Mouse (Mus musculus) right cerebral cortex, postnatal 10 days (tissue): ENCODE data around the gene Armt1.

Experiments used
- DNase-seq, 2 experiments: peaks; one replicate each; pipeline ENCODE4 v3.0.0; 2021; ENCODE audit warnings: low spot score in 2 of 2

Armt1 gene

DNA sequence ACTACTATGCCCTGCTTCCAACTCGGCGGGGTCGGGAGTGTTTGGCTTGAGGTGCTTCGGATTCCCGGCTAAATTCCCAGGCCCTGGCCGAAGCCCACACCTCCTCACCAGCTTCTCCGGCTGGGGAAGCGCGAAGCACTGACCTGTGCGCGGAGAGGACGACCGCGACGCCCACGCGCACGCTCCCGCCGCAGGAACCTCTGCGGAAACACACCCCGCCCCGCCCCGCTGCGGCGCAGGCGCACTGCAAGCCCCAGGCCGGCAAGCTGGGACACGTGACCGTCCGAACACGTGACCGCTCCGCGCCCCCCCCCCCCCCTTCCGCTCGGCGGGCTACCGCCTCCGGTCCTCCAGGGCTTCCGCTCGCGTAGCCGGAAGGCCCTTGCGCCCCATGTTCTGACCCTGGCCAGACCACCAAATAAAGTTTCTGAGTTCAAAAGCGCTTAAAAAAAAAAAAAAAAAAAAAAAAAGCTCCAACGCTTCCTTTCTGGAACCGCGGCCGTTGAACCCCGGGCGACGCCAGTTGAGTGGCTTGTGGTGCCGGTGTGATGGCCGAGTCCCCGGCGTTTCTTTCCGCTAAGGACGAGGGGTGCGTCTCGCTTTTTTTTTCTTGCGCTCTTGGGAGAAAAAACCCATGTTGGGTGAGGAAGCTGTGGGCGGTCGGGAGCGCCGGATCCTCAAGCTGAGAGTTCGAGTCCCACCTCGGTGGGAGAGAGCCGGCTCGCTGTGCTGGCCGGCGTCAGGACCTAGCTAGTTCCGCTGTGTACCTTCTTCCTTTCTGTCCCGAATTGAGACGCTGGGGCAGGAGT is at the start of gene Armt1, which contains the start of gene Rmnd1:
Armt1 (plus strand) TSS at position 345 of the 809 bp plus-strand sequence.
Rmnd1 (minus strand) TSS at position 266 of the 809 bp plus-strand sequence.
- DNase-seq, result peak; percentile 96 to 97

DNA sequence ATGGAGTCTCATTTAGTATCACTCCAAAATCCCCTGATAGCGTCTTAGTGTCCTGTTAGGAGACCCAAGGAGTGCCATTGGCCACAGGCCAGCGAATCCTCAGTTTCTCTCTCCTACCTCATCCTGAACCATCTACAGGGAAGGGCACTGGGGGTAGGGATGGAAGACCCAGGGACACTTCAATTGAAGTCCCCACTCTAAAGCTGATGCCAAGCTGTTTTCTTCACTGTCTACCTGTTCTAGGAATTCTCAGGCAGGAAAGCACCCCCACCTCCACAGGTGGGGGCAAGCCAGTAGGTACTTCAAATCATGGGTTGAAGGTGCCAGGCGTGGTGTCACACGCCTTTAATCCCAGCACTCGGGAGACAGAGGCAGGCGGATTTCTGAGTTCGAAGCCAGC is 48.0 kb upstream of the Armt1 start:
- DNase-seq, result peak in 1 of 2 experiments; percentile 35

DNA sequence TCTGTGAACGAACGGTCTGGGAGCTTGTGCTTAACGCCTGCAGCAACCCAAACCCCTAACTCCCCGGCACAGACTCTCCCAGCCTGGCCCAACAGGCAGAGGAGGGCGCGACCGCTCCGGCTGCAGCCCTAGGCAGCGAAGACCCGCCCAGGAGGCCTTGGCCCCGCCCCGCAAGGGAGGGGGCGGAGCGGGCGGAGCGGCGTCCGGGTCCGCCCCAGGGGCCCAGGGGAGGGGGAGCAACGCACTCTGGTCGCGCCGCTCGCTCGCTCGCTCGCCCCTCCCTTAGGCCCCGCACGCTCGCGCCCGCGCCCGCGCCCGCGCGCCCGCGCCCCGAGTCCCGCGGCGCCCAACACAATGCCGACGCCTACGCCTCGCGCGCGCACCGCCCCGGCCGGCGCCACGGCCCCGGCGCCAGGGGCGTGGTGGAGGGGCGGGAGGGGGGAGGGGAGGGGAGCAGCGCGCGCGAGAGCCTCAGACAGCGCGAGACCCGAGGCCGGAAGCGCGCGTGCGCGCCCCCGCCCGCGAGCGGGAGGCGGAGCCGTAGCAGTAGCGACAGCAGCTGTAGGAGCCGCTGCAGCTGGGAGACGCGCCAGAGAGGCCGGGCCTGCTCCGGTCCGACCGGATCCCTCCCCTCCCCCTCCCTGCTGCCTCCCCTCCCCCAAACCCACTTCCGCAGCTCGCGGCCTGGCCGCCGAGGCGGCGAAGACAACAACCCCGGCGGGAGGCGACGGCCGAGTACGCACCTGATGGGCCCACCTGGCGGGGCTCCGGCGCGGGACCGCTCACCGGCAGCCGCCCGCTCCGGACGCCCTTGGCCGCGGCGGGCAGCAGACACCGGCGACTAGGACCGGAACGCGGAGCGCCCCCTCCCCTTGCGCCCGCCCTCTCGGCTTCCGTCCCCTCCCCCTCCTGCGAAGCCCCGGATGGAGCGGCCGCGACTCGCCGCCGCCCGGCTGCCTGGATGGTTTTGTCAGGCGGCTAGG is 45.4 kb upstream of the Armt1 start:
- peak; percentile 97 for DNase-seq

DNA sequence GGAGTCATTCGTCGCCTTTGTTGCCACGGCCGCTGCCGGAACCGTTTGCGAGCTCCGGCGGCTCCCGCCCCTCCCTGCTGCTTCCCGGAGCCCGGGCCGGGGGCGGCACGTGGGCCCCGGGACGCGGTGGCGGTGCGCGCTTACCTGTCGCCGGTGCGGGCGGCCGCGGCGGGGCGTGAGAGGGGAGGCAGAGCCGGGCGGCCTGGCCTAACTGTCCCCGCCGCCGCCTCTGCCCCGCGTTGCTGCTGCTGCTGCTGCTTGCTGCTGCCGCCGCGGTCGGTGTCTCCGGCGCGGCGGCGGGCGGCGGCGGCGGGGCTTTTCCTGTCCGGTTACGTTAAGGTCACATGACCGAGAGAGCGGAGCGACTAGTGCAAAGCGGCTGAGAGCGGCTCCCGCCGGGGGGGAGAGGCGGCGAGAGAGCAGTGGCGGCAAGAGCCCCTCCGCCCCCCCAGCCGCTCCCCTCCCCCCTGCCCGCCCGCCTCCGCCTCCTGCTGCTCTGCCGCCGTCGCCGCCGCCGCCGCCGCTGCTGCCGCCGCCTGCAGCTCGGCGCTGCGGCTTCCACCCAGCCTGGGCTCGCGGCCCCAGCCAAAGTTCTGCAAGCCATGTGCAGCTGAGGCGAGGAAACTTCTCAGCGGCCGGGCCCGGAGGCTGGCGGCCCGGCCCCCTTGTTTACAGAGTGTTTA is 44.4 kb upstream of the Armt1 start, which contains the start of gene Zbtb2:
Zbtb2 (minus strand) TSS at position 408 of the 683 bp plus-strand sequence.
- DNase-seq, result peak; percentile 81 to 82

DNA sequence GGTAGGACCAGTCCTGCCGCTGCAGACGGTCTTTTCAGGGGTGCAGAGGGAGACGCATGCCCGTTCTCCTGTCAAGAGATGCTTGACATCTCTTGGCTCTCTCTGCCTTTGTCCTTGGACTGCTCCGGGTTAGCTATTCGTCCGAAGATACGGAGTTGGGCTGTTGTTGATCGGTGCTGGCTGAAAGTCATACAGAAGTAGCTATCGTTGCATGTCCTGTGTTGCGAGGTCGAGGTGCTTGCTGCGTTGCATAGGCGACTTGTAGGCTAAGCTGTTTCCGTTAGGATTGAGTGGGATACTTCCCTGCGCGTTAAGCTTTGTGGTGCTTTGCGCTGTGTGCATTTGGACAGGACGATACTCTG is 43.9 kb upstream of the Armt1 start:
- peak in 1 of 2 experiments; percentile 71 for DNase-seq

DNA sequence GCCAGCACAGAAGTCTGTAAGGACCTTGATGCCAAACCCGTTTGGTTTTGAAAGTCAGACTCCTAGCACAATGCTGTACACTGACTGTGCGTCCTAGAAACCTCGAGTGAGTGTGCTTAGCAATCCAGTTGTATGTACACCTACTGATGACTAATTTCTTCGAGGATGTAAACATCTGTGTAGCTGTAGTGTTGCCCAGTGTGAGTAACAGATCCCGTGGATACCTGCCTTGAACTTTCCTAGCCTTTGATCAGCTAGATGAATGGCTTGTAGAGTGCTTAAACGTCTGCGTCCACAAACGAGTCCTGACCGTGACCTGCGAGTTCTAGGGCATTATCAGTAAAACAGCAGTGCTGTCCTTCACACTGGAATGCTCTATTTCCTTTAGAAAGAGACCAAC is 43.2 kb upstream of the Armt1 start:
- DNase-seq, result peak in 1 of 2 experiments; percentile 31

DNA sequence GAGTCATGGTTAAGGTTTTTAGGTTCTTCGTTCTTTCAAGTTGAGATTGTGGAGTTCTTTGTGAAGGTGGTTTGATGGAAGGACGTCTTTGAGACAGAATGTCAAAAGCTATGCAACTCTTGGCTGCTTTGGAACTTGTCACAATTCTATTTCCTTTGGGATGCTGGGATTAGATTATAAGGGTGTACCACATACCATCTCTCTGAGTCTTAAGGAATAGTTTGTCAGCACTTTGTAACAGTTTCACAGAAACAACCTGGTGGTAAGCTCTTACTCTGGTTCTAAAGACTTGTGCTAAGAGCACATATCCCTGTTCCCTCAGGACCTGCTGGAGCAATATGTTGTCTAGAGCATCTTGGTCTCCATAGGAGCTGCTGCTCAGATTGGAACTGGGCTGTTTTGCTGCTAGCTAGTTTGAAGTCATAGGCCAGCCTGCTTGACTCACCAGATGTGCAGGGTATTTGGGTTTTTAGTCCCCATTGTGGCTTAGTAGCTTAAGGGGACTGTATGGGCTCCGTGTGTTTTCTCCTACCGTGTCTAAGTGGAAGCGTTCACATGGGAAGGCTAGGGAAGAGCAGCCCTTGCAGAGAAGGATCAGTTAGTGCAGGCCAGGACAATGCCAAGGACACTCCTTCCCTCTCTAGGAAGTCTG is 42.7 kb upstream of the Armt1 start:
- peak in 1 of 2 experiments; percentile 21 for DNase-seq

DNA sequence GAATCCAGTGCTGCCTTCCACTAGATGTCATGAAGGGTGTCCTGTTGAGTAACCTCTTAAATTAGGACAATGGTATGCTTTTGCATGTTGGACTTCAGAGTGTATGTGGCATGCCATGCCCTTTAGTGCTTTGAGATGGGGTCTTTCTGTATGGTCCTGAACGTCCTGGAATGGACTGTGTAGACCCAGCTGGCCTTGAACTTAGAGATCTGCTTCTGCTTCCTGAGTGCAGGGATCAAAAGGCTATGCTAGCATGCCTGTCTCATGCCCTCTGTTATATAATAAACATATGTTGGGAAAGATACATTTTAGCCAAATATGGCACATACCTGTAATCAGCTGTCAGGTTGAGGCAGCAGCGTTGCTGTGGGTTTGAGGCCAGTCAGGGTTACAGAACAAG is 41.7 kb upstream of the Armt1 start:
- DNase-seq, result no peak

DNA sequence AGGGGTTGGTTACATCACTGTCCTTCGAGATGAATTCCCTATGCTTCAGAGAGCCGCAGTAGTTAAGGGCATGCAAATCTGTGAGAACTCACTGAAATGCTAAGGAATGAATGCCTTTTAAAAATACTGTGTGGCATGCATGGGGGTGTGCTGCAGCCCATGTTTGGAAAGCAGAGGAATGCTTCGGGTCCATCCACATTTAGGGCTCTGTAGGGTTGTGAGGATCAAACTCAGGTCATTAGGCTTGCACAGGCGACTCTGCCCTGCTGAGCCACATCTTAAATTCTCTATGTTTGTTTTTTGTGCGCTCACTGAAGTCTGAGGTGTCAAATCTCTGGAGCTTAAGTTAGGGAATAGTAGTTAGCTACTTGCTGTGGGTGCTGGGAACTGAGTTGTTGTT is 41.2 kb upstream of the Armt1 start:
- no peak for DNase-seq

DNA sequence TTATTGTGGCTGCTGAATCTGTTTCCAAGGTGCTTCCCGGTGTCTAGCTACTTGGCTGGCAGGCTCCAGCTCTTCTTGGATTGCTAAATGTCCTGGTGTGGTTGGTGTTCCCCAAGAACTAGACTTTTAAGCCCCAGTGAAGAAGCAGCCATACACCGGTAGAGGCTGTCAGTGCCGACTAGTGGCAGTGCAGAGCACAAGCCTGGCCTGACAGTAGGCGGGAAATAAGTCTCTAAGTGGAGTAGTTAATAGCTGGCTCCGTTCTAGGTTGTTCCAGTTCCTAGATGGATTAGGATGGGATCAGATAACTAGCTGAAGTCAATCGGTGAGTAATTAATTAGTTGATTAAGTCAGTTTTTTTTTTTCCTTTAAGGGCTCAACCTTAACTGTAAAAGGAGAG is 40.4 kb upstream of the Armt1 start:
- peak in 1 of 2 experiments; percentile 52 for DNase-seq

DNA sequence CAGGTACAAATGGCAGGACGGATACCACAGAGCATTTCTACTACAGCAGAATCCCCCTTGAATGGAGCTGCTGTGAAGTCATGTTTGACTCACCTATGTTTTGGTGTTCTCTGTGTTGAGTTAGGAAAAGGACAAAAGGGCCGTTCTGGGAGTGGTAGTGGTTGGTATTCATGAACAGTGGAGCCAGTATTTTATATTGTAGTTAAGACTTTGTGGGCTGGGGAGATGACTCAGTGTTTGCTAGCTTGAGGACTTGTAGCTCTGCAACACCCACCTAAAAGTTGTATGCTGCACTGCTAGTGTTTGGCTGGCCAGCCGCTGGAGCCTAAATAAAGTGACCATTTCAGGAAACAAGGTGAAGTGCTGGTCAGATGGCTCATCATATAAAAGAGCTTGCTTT is 36.9 kb upstream of the Armt1 start:
- DNase-seq, result no peak

DNA sequence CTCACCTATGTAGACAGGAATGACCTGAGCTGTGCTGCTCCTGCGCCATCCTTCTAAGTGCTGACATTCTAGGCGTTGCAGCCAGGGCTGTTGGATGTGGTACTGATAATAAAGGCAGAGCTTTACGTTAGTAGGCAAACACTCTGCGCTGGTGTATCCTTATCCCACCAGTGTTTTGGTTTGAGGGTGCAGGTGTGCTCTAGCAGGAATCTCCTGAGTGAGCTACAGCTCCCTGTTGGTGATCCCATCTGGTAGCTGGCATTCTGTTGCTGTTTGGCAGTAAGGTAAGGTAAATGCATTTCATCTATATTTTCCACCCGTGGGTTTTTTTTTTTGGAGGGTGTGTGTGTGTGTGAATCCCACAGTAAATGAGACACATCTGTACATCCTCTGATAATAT is 34.2 kb upstream of the Armt1 start:
- no peak for DNase-seq

DNA sequence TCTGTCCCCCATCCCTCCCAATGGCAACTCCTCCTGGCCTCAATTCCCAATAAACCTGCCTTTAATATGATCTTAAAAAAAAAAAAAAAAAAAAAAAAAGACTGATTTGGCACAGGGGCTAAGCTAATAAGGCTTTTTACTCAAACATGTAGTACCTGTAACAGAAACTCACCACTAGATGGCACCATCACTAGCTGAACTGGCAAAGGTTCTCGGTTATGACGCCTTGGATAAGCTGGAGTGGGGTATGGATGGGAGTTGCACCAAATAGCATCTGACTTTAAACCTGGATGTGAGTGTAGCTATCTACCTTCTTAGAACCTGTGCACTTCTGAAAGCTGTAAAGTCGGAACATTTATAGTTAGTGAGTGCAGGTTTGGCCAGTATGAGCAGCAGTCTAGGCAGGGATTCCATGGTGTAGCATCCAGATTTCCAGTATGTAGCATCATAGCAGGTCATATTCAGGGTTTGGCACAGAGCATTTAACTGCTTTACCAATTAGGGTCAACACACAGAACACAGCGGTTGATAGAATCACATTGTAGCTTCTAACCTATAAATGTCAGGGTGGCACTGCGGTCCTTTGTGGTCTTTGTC is 27.3 kb upstream of the Armt1 start:
- DNase-seq, result peak; percentile 62 to 65

DNA sequence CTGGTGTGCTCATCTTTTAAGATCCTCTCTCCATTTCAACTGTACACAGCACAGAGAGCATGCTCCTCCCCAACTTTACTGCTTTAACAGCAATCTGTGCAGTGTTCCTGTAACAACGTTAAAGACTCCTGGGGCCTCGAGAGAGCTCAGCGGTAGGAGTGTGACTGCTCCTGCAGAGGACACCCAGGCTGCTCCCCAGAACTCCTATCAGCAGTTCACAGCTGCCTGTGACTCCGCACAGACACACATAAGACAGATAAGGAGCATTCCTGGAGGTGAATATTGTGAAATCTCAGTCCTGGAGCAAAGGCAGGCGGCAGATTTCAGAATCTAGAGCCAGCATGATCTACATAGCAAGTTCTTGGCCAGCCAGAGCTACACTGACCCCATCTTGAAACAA is 26.8 kb upstream of the Armt1 start:
- no peak for DNase-seq

DNA sequence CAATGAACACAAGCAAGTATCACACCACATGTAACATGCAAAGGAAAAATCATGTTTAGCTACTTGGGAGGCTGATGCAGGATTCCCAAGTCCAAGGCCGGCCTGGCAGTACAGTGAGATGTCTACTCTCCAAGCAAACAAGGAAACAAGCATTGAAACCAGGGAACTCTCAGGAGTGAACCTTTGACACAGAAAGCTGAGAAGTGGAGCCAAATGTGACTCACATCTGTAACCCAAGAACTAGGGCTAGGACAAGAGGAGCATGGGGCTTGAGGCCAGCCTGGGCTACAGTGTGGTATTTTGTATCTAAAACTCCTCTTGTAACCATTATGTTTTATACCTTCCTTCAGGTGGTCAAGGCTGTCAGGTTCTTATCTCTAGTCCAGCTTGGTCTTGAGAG is 25.1 kb upstream of the Armt1 start:
- DNase-seq, result no peak

DNA sequence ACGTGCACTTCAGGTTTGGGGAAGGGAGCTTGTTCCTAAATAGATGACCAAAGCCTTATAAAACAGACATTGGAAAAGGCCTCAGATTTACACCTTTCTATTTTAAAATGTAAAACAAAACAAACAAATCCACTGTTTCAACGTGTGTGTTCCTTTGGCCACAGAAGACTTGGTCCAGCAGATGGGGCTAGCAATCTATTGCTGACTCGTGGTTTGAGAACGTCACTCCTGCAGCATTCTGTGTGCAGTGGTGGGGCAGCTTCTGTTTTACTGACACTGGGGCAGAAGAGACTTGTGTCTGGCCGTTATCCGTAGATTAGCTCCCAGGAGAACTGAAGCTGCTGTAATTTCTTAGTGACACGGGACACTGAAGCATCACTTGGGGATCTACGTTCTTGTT is 7.0 kb upstream of the Armt1 start:
- DNase-seq, result no peak

DNA sequence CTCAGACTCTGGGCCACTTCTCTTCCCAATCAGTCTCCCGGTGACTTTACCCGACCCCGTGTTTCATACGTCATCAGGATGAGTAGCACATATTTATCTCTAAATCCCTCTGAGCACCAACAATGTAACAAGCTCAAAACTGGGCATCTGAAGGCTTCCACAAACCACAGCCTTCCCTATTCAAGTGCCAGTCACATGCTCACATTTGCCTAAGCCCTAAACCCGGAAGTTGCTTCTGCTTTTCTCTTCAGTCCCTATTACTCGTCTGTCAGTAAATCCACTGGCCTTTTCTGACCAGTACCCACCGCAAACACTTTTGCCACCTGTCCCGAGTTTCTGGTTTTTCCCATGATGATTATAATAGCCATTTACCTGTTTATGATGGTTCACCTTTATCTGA is 1.9 kb upstream of the Armt1 start:
- DNase-seq, result no peak

DNA sequence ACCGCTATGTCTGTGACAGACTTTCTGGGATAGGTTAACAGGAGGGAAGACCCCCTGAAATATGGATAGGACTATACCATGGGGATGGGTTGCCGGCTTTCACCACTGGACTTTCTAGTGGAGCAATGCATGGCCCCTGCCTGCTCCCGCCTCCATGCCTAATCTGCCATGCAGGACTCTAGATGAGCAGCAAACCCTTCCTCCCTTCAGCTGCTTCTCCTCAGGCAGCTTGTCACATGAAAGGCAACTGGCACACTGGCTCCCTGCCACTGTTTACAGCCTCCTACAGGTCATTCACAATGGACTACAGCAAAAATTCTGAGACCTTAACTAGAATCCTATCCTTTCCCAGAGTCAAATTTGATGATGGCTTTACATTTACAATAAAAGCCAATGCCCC is 1.4 kb upstream of the Armt1 start:
- DNase-seq, result peak; percentile 45 to 49

DNA sequence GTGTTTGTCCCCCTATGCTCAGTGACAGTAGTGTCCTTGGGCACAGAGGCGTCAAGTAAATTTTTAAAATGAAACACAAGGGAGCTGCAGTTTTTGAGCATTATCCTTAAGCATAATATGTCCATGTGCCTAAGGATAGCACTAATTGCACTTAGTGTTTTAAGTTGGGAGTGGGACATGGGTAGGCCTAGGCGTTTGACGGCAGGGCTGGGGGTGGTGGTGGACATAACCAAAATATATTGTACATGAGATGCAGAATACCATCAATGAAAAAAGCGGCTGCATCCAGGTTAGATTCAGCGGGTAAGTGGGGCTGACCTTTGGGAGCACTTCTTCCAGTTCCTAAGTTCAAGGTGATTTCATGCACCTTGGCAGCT is 533 bp upstream of the Armt1 start:
- no peak for DNase-seq

DNA sequence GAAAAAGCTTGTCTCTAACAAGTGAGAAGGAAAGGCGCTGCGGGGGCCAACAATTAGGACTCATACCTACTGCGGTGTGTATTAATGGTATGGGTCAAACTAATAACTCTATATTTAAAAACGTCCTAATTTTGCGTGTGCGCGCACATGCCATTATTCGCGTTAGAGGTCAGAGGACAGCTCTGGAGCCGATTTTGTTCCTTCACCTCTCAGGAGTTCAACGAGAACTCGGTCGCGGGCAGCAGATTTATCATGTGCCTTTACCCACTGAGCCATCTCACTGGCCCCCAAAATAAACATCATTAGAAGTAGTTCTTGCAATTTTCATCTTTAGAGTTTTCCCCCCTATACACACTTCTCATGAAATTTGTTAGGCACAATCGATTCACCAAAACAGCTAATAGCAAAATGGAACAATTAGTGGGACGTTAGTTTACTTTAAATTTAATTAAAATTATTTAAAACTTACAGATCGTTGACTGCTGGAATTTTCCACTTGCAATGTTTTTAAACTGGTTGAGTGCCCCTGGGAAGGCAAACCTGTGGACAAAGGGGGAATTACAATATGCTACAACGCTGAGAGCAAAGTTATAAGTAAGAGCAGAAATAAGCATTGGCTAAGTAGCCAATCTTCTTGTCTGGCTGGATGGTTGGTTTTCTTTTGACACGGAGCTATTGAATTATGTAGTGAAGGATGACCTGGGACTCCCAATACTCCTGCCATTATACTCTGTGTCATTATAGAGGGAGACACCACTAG is 909 bp downstream of the Armt1 start:
- no peak for DNase-seq
